Mouse (Mus musculus) liver, postnatal 0 days (tissue): ENCODE measurements around the gene Tmem131l.

Experiments used
- CTCF ChIP-seq: sonication (generic); IDR thresholded peaks from 2 replicates; pipeline ENCODE4 v1.5.1; 2016; ENCODE audit warnings: antibody characterized with exemption, low read depth
- EP300 ChIP-seq: IDR thresholded peaks from 2 replicates; pipeline ENCODE4 v1.6.1; 2016; ENCODE audit warnings: antibody characterized with exemption, low read depth, mild to moderate bottlenecking

GRCm38 (mm10) chr3:84022723-84023122, 17.3 kb downstream of the Tmem131l start:
- TF ChIP-seq CTCF, result no peak
- no peak for TF ChIP-seq EP300
